8 mouse cellular contexts compared by ENCODE assay signal in genomic region chr5:88764430-88764986, GRCm38 (mm10). TPM values are rescaled to one million over a fixed set of nuclear protein-coding genes. Genes with fewer than 3 reads are reported as not detected.
DNase-seq lines count a peak whose midpoint lies in the region; ATAC-seq and TF ChIP-seq lines count a peak whose summit lies in the region.

No protein-coding gene starts in this region.

- TF ChIP-seq CTCF in gastrocnemius, adult 2 months (IDR thresholded peaks at IDR 0.05): no peak
- TF ChIP-seq CTCF in C2C12 (IDR thresholded peaks at IDR 0.05; ENCODE audit: control insufficient read depth, insufficient read depth, insufficient read length): no peak
- no peak for TF ChIP-seq CTCF in olfactory bulb, adult 2 months (IDR thresholded peaks at IDR 0.05; ENCODE audit: insufficient read depth, low read depth, low read length)

- no peaks in the 10 kb centered on the region for H3K27me3 ChIP-seq in C2C12 (ENCODE audit: control insufficient read depth, insufficient read depth, insufficient read length)
- H3K27me3 ChIP-seq in limb, embryonic 11.5 days (ENCODE audit: control insufficient read depth, insufficient read depth, low read length): no peaks in the 10 kb centered on the region

- H3K36me3 ChIP-seq in C2C12 (ENCODE audit: control insufficient read depth, insufficient read depth): peaks cover 13% of the 10 kb centered on the region
- H3K36me3 ChIP-seq in limb, embryonic 11.5 days (ENCODE audit: control insufficient read depth, insufficient read depth, low read length): no peaks in the 10 kb centered on the region; the same call in 1 of the 2 replicates

- intact Hi-C loops in gastrocnemius, adult 2 months (cut with DNase I): loop anchor here (2.0 to 10.0 kb wide), 2 partner anchors 76 to 200 kb away; partner anchors contain the start of gene Rufy3
- intact Hi-C loops in gastrocnemius, postnatal 36 days (cut with DNase I): loop anchor here (2.0 to 10.0 kb wide), 3 partner anchors 42 to 210 kb away; partner anchors contain the start of genes Mob1b and Utp3

- no peaks in the 10 kb centered on the region for H3K9me3 ChIP-seq in limb, embryonic 11.5 days (ENCODE audit: control insufficient read depth, low read length)

- H3K27ac ChIP-seq in gastrocnemius, adult 2 months: peak overlapping the region; percentile 88
- H3K27ac ChIP-seq in limb, embryonic 11.5 days (replicated peaks; ENCODE audit: low read depth, low read length): 0 out of 2 replicates have a peak overlapping the region, but pooled peaks have one; percentile 64
- H3K27ac ChIP-seq in olfactory bulb, adult 2 months (ENCODE audit: insufficient read depth, low read depth, low read length): no peak overlapping the region

- peaks cover 24% of the 10 kb centered on the region for H3K79me3 ChIP-seq in C2C12 (ENCODE audit: low read depth)

- H3K79me2 ChIP-seq in C2C12 (ENCODE audit: control insufficient read depth, insufficient read depth): peaks cover 44% of the 10 kb centered on the region

- peak; percentile 47 for ATAC-seq in erythroblast, adult 5-6 weeks (replicated peaks; ENCODE audit: low FRiP score, poor library complexity, severe bottlenecking)
- peak; percentile 57 for ATAC-seq in limb, embryonic 11.5 days (ENCODE audit: insufficient number of reproducible peaks, low FRiP score, low TSS enrichment, low read depth)

- H3K9ac ChIP-seq in limb, embryonic 11.5 days (ENCODE audit: low read length): no peak overlapping the region

- no peak for TF ChIP-seq POLR2A in olfactory bulb, adult 2 months (IDR thresholded peaks at IDR 0.05; ENCODE audit: insufficient read depth, low read depth, low read length)

- H3K4me1 ChIP-seq in limb, embryonic 11.5 days (ENCODE audit: control insufficient read depth, insufficient read depth, low read length): peaks cover 8% of the 10 kb centered on the region
- 0 out of 2 replicates have a peak, but pooled peaks cover 3% of the 10 kb centered on the region for H3K4me1 ChIP-seq in olfactory bulb, adult 2 months (ENCODE audit: control insufficient read depth, insufficient read depth, low read length)

- H3ac ChIP-seq in C2C12 (ENCODE audit: control insufficient read depth, insufficient read length, low read depth): peak overlapping the region; percentile 23

- peak overlapping the region; percentile 52 for H3K4me2 ChIP-seq in limb, embryonic 11.5 days (ENCODE audit: low read depth, severe bottlenecking)

- peak overlapping the region; percentile 93 for H3K4me3 ChIP-seq in gastrocnemius, adult 2 months
- H3K4me3 ChIP-seq in C2C12 (ENCODE audit: insufficient read depth, poor library complexity, severe bottlenecking): peak overlapping the region; percentile 19
- H3K4me3 ChIP-seq in limb, embryonic 11.5 days (ENCODE audit: low read depth, low read length): peak overlapping the region; percentile 79
- H3K4me3 ChIP-seq in olfactory bulb, adult 2 months (ENCODE audit: insufficient read depth, low read depth, low read length): peak overlapping the region; percentile 87

- 1% methylated on average over 23 of the region's 23 CpGs for WGBS in limb, embryonic 11.5 days
- under 1% methylated on average over 23 of the region's 23 CpGs for WGBS in olfactory bulb, adult 2 months

- no peak for DNase-seq in gastrocnemius, adult 2 months
- no peak for DNase-seq in gastrocnemius, postnatal 36 days
- DNase-seq in limb, embryonic 11.5 days (ENCODE audit: low spot score): no peak
- no peak for DNase-seq in layer of hippocampus, adult 18-20 months (ENCODE audit: low spot score in 2 of 2)
- no peak for DNase-seq in cerebellum, adult 9-10 months

TF ChIP-seq in C2C12, 6 proteins besides CTCF, POLR2A, EP300 and RAD21:
- TF ChIP-seq MYOG (IDR thresholded peaks at IDR 0.05; ENCODE audit: control insufficient read depth, extremely low read depth, insufficient read length) (no peak), CEBPB (IDR thresholded peaks at IDR 0.05; ENCODE audit: low read depth) (peak; percentile 76)

RNA-seq across cellular contexts. Expression of gene Dck, which starts 0.3 kb away (rescaled TPM):
- 1 to 10 TPM; 1.0 to 1.4 TPM for total RNA-seq in gastrocnemius, adult 2 months (2021)
- 1 to 10 TPM; 1.1 to 1.9 TPM for total RNA-seq in gastrocnemius, postnatal 36 days (2021)
- polyA plus RNA-seq in C2C12 (2012; fragmentation: generic; extraction: Trizol): 14.1 TPM
- 66.0 and 106 TPM in 2 replicates for total RNA-seq in erythroblast, adult 5-6 weeks (2015; ENCODE audit: low replicate concordance)
- total RNA-seq in erythroblast, adult 5-6 weeks (2017; ENCODE audit: low replicate concordance): 75.0 and 113 TPM in 2 replicates
- 93.3 and 95.1 TPM in 2 replicates for polyA plus RNA-seq in limb, embryonic 11.5 days (2014; fragmentation: Nextera tagmentation; extraction: Ambion mirVana)
- polyA plus RNA-seq in olfactory bulb, adult 2 months (2012; ENCODE audit: insufficient read depth, insufficient read length, low replicate concordance, missing spikeins): 165 TPM in 1 of 2 replicates, not detected in the other
- 10 to 100 TPM; 12.1 to 12.5 TPM for total RNA-seq in layer of hippocampus, adult 18-20 months (2021)

RNA-seq across cellular contexts. Expression of gene Mob1b, which starts 43.9 kb away (rescaled TPM):
- total RNA-seq in gastrocnemius, adult 2 months (2021): 10 to 100 TPM; 18.8 to 23.3 TPM
- 10 to 100 TPM; 20.9 to 21.3 TPM for total RNA-seq in gastrocnemius, postnatal 36 days (2021)
- polyA plus RNA-seq in C2C12 (2012; fragmentation: generic; extraction: Trizol): 5.5 TPM
- total RNA-seq in erythroblast, adult 5-6 weeks (2015; ENCODE audit: low replicate concordance): 21.7 and 33.6 TPM in 2 replicates
- total RNA-seq in erythroblast, adult 5-6 weeks (2017; ENCODE audit: low replicate concordance): 15.7 and 19.4 TPM in 2 replicates
- polyA plus RNA-seq in limb, embryonic 11.5 days (2014; fragmentation: Nextera tagmentation; extraction: Ambion mirVana): 12.5 and 17.0 TPM in 2 replicates
- not detected in 2 replicates for polyA plus RNA-seq in olfactory bulb, adult 2 months (2012; ENCODE audit: insufficient read depth, insufficient read length, low replicate concordance, missing spikeins)
- total RNA-seq in layer of hippocampus, adult 18-20 months (2021): 10 to 100 TPM; 25.4 to 26.8 TPM

Comparison
In these comparisons a context has a peak if more than half of its experiments do, and no peak if none do; other contexts are left out.
1. H3K4me3 ChIP-seq: peak in every context shown above with its lines; median percentile 93 in gastrocnemius, adult 2 months; 87 in olfactory bulb, adult 2 months; 79 in limb, embryonic 11.5 days; 19 in C2C12.
2. RNA of gene Dck, which starts 0.3 kb away (total RNA-seq): 66.0 to 113 TPM in erythroblast, adult 5-6 weeks; 12.1 to 12.5 TPM in layer of hippocampus, adult 18-20 months, 1.1 to 1.9 TPM in gastrocnemius, postnatal 36 days and 1.0 to 1.4 TPM in gastrocnemius, adult 2 months; every median in the first group is over 4 times any median in the second.